Mouse (Mus musculus): ENCODE data around the gene Gtf2e1.

DNA sequence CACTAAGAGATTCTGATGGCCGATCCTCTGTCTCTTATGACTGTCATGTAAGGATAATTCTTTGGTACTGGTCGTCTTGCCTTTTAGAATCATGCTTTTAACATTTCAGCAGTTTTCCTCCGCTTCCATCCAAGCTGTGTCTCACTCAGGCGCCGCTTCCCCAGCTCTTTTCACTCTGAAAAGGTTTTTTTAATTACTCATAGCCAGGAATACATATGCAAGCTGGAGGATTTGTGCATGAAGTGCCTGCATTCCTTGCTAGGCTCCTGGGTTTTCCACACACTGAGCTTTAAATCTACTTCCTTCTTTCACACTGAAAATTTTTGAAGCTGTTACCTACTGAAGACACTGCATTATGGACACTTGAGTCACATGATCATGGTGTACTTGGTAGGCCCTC is 23.4 kb upstream of the Gtf2e1 start:
- TF ChIP-seq CTCF (IDR thresholded peaks at IDR 0.05), result no peak
- TF ChIP-seq POLR2A (IDR thresholded peaks at IDR 0.05; ENCODE audit: insufficient read depth, low read depth, low read length), result no peak
